Mouse (Mus musculus) inflammation-experienced regulatory T-cells (primary cell): ENCODE data around the gene Gpr37. TPM values are rescaled to one million over a fixed set of nuclear protein-coding genes. Genes with fewer than 3 reads are reported as not detected.

Source experiments
- polyA plus RNA-seq, 2 experiments: library from polyadenylated mRNA; unstranded; fragments of 100-300 nt; shearing (Covaris generic); gene quantifications; one replicate each; pipeline ENCODE4 v1.2.1; 2017

Gpr37 gene
- under 1 TPM in 1 of 2 experiments, not detected in 1; 0.04 TPM for polyA plus RNA-seq

DNA sequence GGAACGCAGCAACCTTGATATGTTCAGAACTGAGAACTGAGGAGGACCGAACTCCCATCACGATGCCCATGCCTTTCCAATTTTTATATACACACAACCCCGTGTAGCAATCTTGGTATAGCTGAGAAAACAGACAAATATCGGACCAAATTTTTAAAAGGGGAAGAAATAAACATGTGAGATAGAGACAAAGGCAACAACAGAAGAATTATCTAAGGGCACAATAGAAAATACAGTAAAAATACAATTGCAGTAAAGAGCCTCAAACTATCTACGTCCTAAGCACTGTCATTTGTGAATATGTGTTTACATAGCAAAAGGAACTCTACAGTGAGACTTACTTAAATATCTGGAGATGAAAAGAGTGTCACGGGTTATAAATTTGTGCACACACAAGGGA, at the start of gene Gpr37:
Gene Gpr37, minus strand, starts transcription at position 101 of the 400 bp plus-strand sequence.

Other genes with a start within 250 kb of the Gpr37 start
- 10 to 100 TPM; 36.3 to 42.4 TPM for gene Pot1a, start 118.5 kb upstream of the Gpr37 start, polyA plus RNA-seq